Mouse (Mus musculus) hematopoietic stem cell, adult 5-6 weeks (primary cell): ENCODE measurements at regions not wholly inside any gene's neighbourhood (a gene's known extent, or its start where the extent isn't known, plus 50 kb on each side); places are given as distances from the start of the nearest gene placed in this dataset.

ENCODE experiments used
- ATAC-seq, 2 experiments: fragments of 125-278 bp in 1 of 2; replicated peaks in 1 of 2; 2 replicates each; pipeline ENCODE4 v1.8.0; 2016 to 2017; ENCODE audit warnings: inconsistent platforms in 2 of 2, mild to moderate bottlenecking in 2 of 2, moderate number of reproducible peaks in 2 of 2, low read depth in 1 of 2, moderate TSS enrichment in 1 of 2; ENCODE audit not compliant: low FRiP score in 2 of 2, poor library complexity in 2 of 2, severe bottlenecking in 2 of 2, insufficient read depth in 1 of 2, low TSS enrichment in 1 of 2

- ATAC-seq = no peak
Measured at GRCm38 (mm10) chr8:15327312-15327711, 281.4 kb upstream of the BB014433 start.

- no peak for ATAC-seq
Measured at GRCm38 (mm10) chr8:15323421-15323820, 277.5 kb upstream of the BB014433 start.

GRCm38 (mm10) chr8:15318082-15318816 is 272.4 kb upstream of the BB014433 start:
- ATAC-seq = no peak

- ATAC-seq = no peak
Measured at GRCm38 (mm10) chr8:15313481-15313880, 267.6 kb upstream of the BB014433 start.

GRCm38 (mm10) chr8:15311509-15311908 is 265.6 kb upstream of the BB014433 start:
- ATAC-seq = no peak

GRCm38 (mm10) chr8:15311045-15311444 is 265.2 kb upstream of the BB014433 start:
- ATAC-seq = no peak

GRCm38 (mm10) chr8:15304143-15304677 is 258.3 kb upstream of the BB014433 start:
- no peak for ATAC-seq

GRCm38 (mm10) chr8:15273775-15274174 is 227.9 kb upstream of the BB014433 start:
- ATAC-seq = no peak

GRCm38 (mm10) chr8:15271793-15272587 is 226.1 kb upstream of the BB014433 start:
- ATAC-seq = no peak

- peak in 1 of 2 experiments; percentile 22; a peak in 1 of 4 replicates for ATAC-seq
Measured at GRCm38 (mm10) chr8:15270290-15270689, 224.4 kb upstream of the BB014433 start.

GRCm38 (mm10) chr8:15244770-15245485 is 199.1 kb upstream of the BB014433 start:
- ATAC-seq = no peak

- ATAC-seq = no peak
Measured at GRCm38 (mm10) chr8:15235410-15235809, 189.5 kb upstream of the BB014433 start.

GRCm38 (mm10) chr8:15233241-15233640 is 187.4 kb upstream of the BB014433 start:
- no peak for ATAC-seq

- ATAC-seq = no peak
Measured at GRCm38 (mm10) chr8:15230217-15230616, 184.3 kb upstream of the BB014433 start.

- ATAC-seq = peak in 1 of 2 experiments; percentile 25; a peak in 1 of 4 replicates
Measured at GRCm38 (mm10) chr8:15221211-15221912, 175.5 kb upstream of the BB014433 start.

- ATAC-seq = no peak
Measured at GRCm38 (mm10) chr8:15209856-15210521, 164.1 kb upstream of the BB014433 start.

GRCm38 (mm10) chr8:15201556-15201955 is 155.7 kb upstream of the BB014433 start:
- no peak for ATAC-seq
